Mouse (Mus musculus) ES-Bruce4 (cell line): ENCODE results near the gene Baz2b.

Experiments used
- CTCF ChIP-seq: IDR thresholded peaks from one replicate; pipeline ENCODE4 v1.8.1; 2011; ENCODE audit warnings: low read depth, low read length
- EP300 ChIP-seq: IDR thresholded peaks from 2 replicates; pipeline ENCODE4 v1.6.1; 2011; ENCODE audit warnings: low read depth, low read length; ENCODE audit not compliant: insufficient read depth

DNA sequence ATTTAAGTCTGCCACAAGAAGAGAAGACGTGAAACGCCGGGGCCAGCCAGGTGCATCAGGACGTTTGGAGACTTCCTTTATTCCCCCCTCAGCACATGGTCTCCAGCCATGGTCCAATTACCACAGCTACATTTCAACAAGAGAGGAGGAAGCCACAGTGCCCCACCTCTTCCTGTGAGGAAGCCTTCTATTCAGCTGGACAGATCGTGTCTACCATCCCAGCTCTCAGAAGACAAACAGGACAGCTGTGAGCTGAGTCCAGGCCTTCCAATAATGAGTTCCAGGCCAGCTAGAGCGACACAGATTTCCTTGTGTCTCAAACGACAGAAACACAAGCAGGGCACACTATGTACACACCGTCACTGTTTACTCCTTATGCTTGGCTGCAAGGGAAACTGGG is 137.8 kb downstream of the Baz2b start:
- TF ChIP-seq CTCF (no peak), EP300 (no peak)
